Comparison of ENCODE assay signal across 15 mouse cellular contexts in the genomic region with DNA sequence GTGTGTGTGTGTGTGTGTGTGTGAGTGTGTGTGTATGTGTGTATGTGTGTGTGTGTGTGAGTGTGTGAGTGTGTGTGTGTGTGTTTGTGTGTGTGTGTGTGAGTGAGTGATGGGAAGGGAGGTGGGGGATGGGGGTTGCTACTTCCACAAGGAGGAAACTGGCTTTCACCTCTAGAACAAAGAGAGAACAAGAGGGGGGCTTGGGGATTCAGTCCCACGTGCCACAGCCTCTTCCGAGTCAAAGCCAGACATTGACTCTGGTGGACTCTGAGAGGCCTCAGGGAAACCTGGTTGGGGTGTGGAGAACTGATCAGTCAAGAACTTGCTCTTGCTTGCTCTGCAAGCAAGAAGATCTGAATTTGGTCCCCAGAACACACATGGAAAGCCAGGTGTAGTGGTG.
DNase-seq lines count a peak whose midpoint lies in the region; ATAC-seq and TF ChIP-seq lines count a peak whose summit lies in the region.
"Had no signal": no experiment of that assay in that cellular context is flagged by ENCODE, and none has a peak within 500 bp of the region (broad histone marks: within the 10 kb centered on the region; RNA-seq: fewer than 3 reads in every experiment).

No protein-coding gene starts in this region.

- no peak for TF ChIP-seq POLR2A in brain, embryonic 14.5 days (IDR thresholded peaks at IDR 0.05; ENCODE audit: borderline replicate concordance, extremely low read depth, insufficient read depth, insufficient read length, poor library complexity, severe bottlenecking)

- WGBS in forebrain, embryonic 10.5 days = 28% methylated on average over 2 of the region's 2 CpGs
- 8% methylated on average over 2 of the region's 2 CpGs for WGBS in forebrain, postnatal 0 days
- WGBS in forebrain, embryonic 14.5 days = 3% methylated on average over 2 of the region's 2 CpGs
- WGBS in hindbrain, postnatal 0 days = 18% methylated on average over 2 of the region's 2 CpGs
- 53% methylated on average over 2 of the region's 2 CpGs for WGBS in intestine, embryonic 16.5 days

- H3K9ac ChIP-seq in forebrain, postnatal 0 days = no peak overlapping the region
- no peak overlapping the region for H3K9ac ChIP-seq in forebrain, embryonic 14.5 days (ENCODE audit: low read length)
- no peak overlapping the region for H3K9ac ChIP-seq in hindbrain, postnatal 0 days (replicated peaks; ENCODE audit: low read length)
- no peak overlapping the region for H3K9ac ChIP-seq in intestine, embryonic 16.5 days (ENCODE audit: low read depth, low read length)
- H3K9ac ChIP-seq: heart, embryonic 12.5 days; limb, embryonic 15.5 days had no signal

- H3K27me3 ChIP-seq in forebrain, embryonic 10.5 days (ENCODE audit: poor library complexity, severe bottlenecking) = peaks cover 54% of the 10 kb centered on the region
- H3K27me3 ChIP-seq in forebrain, postnatal 0 days (ENCODE audit: insufficient read depth, low read length) = no peaks in the 10 kb centered on the region
- no peaks in the 10 kb centered on the region for H3K27me3 ChIP-seq in forebrain, embryonic 14.5 days (replicated peaks; ENCODE audit: control insufficient read depth, insufficient read depth, low read length)
- no peaks in the 10 kb centered on the region for H3K27me3 ChIP-seq in hindbrain, postnatal 0 days (ENCODE audit: insufficient read depth, low read length)
- no peaks in the 10 kb centered on the region for H3K27me3 ChIP-seq in intestine, embryonic 16.5 days (replicated peaks; ENCODE audit: control insufficient read depth, insufficient read depth, low read length)
- H3K27me3 ChIP-seq: limb, embryonic 15.5 days had no signal

- H3K27ac ChIP-seq in forebrain, embryonic 10.5 days = peak overlapping the region; percentile 82
- H3K27ac ChIP-seq in forebrain, postnatal 0 days (ENCODE audit: low read depth, low read length) = no peak overlapping the region
- no peak overlapping the region; the same call in 1 of the 2 replicates for H3K27ac ChIP-seq in forebrain, embryonic 14.5 days (ENCODE audit: low read depth, low read length)
- H3K27ac ChIP-seq in hindbrain, postnatal 0 days = no peak overlapping the region
- H3K27ac ChIP-seq in intestine, embryonic 16.5 days (ENCODE audit: low read length) = no peak overlapping the region
- H3K27ac ChIP-seq: limb, embryonic 15.5 days had no signal

- H3K4me1 ChIP-seq in forebrain, embryonic 10.5 days = peaks cover 53% of the 10 kb centered on the region
- no peaks in the 10 kb centered on the region for H3K4me1 ChIP-seq in forebrain, postnatal 0 days (ENCODE audit: insufficient read depth)
- H3K4me1 ChIP-seq in forebrain, embryonic 14.5 days (ENCODE audit: control insufficient read depth, insufficient read depth, low read length) = peaks cover 12% of the 10 kb centered on the region
- no peaks in the 10 kb centered on the region for H3K4me1 ChIP-seq in hindbrain, postnatal 0 days (ENCODE audit: insufficient read depth, low read length)
- H3K4me1 ChIP-seq in intestine, embryonic 16.5 days (ENCODE audit: control insufficient read depth, insufficient read depth, low read length) = no peaks in the 10 kb centered on the region
- H3K4me1 ChIP-seq: heart, embryonic 12.5 days had no signal

- TF ChIP-seq CTCF in forebrain, postnatal 0 days (IDR thresholded peaks at IDR 0.05; ENCODE audit: low read depth) = no peak
- TF ChIP-seq CTCF in brain, embryonic 14.5 days (IDR thresholded peaks at IDR 0.05; ENCODE audit: borderline replicate concordance, extremely low read depth, insufficient read depth, insufficient read length) = no peak
- no peak for TF ChIP-seq CTCF in hindbrain, postnatal 0 days (IDR thresholded peaks at IDR 0.05; ENCODE audit: low read depth)

- peak; percentile 58 for DNase-seq in forebrain, embryonic 10.5 days (ENCODE audit: extremely low spot score, low spot score)
- DNase-seq in forebrain, postnatal 0 days = no peak
- DNase-seq in brain, embryonic 14.5 days (ENCODE audit: low read depth) = peak; percentile 60
- DNase-seq in forebrain, embryonic 14.5 days (ENCODE audit: low spot score) = peak; percentile 25
- peak; percentile 24 for DNase-seq in hindbrain, postnatal 0 days (ENCODE audit: low spot score)
- DNase-seq in spleen, postnatal 4 days (ENCODE audit: low spot score in 2 of 2) = no peak
- DNase-seq in gastrocnemius, postnatal 36 days = no peak
- DNase-seq: cerebellum, adult 9-11 months; heart, postnatal 36 days; kidney, adult 11 months; kidney, postnatal 10 days; thymus, postnatal 25 days had no signal

- intact Hi-C loops in gastrocnemius, postnatal 36 days (cut with DNase I) = no loop called here

- H3K4me3 ChIP-seq in forebrain, embryonic 10.5 days = no peak overlapping the region
- H3K4me3 ChIP-seq in forebrain, postnatal 0 days (ENCODE audit: low read depth, low read length) = no peak overlapping the region
- H3K4me3 ChIP-seq in forebrain, embryonic 14.5 days (ENCODE audit: low read depth, low read length) = no peak overlapping the region
- H3K4me3 ChIP-seq in hindbrain, postnatal 0 days (ENCODE audit: low read length) = no peak overlapping the region
- H3K4me3 ChIP-seq in intestine, embryonic 16.5 days (ENCODE audit: low read length) = no peak overlapping the region
- H3K4me3 ChIP-seq: heart, embryonic 12.5 days; limb, embryonic 15.5 days had no signal

- H3K4me2 ChIP-seq in forebrain, postnatal 0 days (ENCODE audit: low read depth) = no peak overlapping the region
- no peak overlapping the region for H3K4me2 ChIP-seq in forebrain, embryonic 14.5 days (ENCODE audit: low read length)
- no peak overlapping the region for H3K4me2 ChIP-seq in hindbrain, postnatal 0 days (ENCODE audit: low read depth, low read length)
- H3K4me2 ChIP-seq in intestine, embryonic 16.5 days (ENCODE audit: low read depth, low read length) = no peak overlapping the region
- H3K4me2 ChIP-seq: heart, embryonic 12.5 days; limb, embryonic 15.5 days had no signal

- H3K9me3 ChIP-seq in forebrain, embryonic 10.5 days = peaks cover 12% of the 10 kb centered on the region
- H3K9me3 ChIP-seq in forebrain, postnatal 0 days (ENCODE audit: low read length) = no peaks in the 10 kb centered on the region
- H3K9me3 ChIP-seq in forebrain, embryonic 14.5 days (replicated peaks; ENCODE audit: control insufficient read depth, low read length) = no peaks in the 10 kb centered on the region
- H3K9me3 ChIP-seq in hindbrain, postnatal 0 days (ENCODE audit: low read length) = no peaks in the 10 kb centered on the region
- no peaks in the 10 kb centered on the region for H3K9me3 ChIP-seq in intestine, embryonic 16.5 days (ENCODE audit: control insufficient read depth, low read length)
- H3K9me3 ChIP-seq: limb, embryonic 15.5 days had no signal

- ATAC-seq in forebrain, postnatal 0 days = no peak
- ATAC-seq in forebrain, embryonic 14.5 days = peak; percentile 29; the same call in 1 of the 2 replicates
- ATAC-seq in hindbrain, postnatal 0 days = no peak
- ATAC-seq in intestine, embryonic 16.5 days = no peak

- H3K36me3 ChIP-seq in forebrain, embryonic 10.5 days (replicated peaks) = no peaks in the 10 kb centered on the region
- no peaks in the 10 kb centered on the region for H3K36me3 ChIP-seq in forebrain, postnatal 0 days (ENCODE audit: insufficient read depth)
- H3K36me3 ChIP-seq in forebrain, embryonic 14.5 days (ENCODE audit: control insufficient read depth, insufficient read depth, low read length) = no peaks in the 10 kb centered on the region
- no peaks in the 10 kb centered on the region for H3K36me3 ChIP-seq in hindbrain, postnatal 0 days (ENCODE audit: insufficient read depth, low read length)
- H3K36me3 ChIP-seq in intestine, embryonic 16.5 days (ENCODE audit: control insufficient read depth, insufficient read depth, low read length) = no peaks in the 10 kb centered on the region
- H3K36me3 ChIP-seq: heart, embryonic 12.5 days; limb, embryonic 15.5 days had no signal

Comparison
In these comparisons a context has a peak if more than half of its experiments do, and no peak if none do; other contexts are left out.
1. DNase-seq: peak in forebrain, embryonic 10.5 days (single experiment), brain, embryonic 14.5 days (single experiment), forebrain, embryonic 14.5 days (single experiment) and hindbrain, postnatal 0 days (single experiment); none in forebrain, postnatal 0 days (single experiment), spleen, postnatal 4 days (0 of 2) and gastrocnemius, postnatal 36 days (0 of 2).